Mouse (Mus musculus): ENCODE results near the gene Ids. TPM values are rescaled to one million over a fixed set of nuclear protein-coding genes. Genes with fewer than 3 reads are reported as not detected.

The Ids gene
- total RNA-seq (2023): 26.7 TPM

DNA sequence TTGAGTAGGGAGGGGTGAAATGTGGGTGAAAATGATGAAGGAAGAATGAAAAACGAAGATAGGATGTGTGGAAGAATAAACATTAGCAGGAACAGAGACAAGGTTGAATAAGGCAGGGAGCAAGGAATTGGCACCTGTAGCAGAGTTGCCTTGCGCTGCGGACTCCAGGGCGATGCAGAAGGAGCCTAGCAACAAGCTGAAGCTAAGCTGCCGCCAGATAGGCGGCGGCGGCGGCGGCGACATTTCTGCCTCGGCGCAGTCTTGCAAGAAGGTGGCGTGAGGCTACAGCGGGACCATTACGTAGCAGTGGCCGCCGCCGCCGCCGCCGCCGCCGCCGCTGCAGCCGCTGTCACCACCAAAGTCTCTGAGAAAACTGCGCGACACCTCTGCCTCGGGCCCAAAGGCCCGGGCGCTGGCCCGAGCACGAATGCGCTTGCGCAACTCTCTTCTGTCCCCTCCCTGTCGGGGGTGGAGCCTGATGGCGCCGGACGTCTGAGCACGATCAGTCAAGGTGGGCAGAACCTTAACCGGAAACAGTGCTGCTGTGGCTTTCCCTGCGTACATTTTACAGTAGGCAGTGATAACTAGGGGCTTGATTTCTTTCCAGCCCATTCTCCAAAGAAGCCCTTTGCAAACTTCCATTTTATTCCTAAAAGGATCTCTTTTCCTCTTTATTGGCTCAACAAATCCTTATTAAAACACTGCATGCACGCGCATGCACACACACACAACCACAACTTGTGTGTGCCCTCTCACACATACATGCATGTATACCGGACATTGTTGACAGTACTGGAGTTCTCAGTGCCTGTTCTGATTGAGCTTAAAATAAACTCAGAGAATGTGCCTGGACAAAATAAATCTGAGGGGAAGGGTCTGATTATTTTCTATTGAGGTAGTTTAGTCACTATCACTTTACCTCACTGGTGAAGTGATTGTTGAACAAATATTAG, at the start of gene Ids:
TSS of gene Ids (minus strand) at position 424 of the 953 bp plus-strand sequence.

DNA sequence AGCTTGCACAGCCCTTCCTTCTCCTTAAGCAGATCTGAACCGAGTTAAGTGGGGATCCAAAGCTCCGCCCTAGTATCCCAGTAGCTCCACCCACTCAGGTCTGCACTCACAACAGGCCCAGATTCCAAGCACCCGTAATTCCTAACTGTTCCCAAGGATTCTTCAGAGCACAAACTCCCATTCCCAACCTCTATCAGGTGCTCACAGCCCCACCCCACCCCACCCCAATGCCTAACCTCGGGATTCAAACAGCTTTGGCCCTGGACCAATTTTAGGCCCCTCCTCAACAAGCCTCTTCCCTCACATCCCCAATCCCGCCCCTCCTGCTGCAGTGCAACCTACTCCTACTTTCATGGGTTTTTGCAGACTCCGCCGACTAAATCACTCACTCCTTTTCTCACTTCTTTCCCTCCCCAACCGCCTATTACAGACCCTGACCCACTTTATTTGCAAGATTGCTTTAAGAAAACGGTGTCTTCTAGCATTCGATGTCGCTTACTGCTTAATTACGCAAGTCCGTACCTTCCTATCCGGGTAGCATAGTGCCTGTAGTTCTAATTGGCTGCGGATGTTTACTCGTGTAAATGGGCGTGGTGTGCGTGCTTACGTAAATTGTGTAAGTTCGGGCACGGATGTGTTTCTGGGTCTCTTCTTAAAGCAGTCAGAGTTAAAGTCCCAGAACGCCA, 20.5 kb upstream of the Ids start, which contains the start of gene 1110012L19Rik:
TSS of gene 1110012L19Rik (plus strand) at position 602 of the 686 bp plus-strand sequence.

Other genes with a start within 250 kb of the Ids start
- 10.6 TPM for gene 1110012L19Rik, start 20.8 kb upstream of the Ids start, total RNA-seq (2023)
- 17.0 TPM for gene Tmem185a, start 112.1 kb upstream of the Ids start, total RNA-seq (2023)

Measured in CD8-positive naive resting alpha-beta T cell, adult 57 days (primary cell).